Mouse (Mus musculus) natural killer cell, adult 2 months (primary cell): ENCODE data around the gene Itpripl1.

Experiments
- DNase-seq, 2 experiments: peaks; one replicate each; pipeline ENCODE4 v3.0.0; 2022; ENCODE audit warnings: low spot score in 2 of 2

The Itpripl1 gene

GRCm38 (mm10) chr2:127143158-127144063 is at the start of gene Itpripl1:
TSS of gene Itpripl1 (minus strand) at chr2:127143442.
- peak; percentile 52 to 53 for DNase-seq

- peak in 1 of 2 experiments; percentile 29 for DNase-seq
Observed at GRCm38 (mm10) chr2:127189574-127189973, 46.3 kb upstream of the Itpripl1 start.

GRCm38 (mm10) chr2:127182598-127183381 is 39.5 kb upstream of the Itpripl1 start:
- DNase-seq, result peak; percentile 67 to 79

- DNase-seq, result peak in 1 of 2 experiments; percentile 37
Observed at GRCm38 (mm10) chr2:127166261-127166660, 23.0 kb upstream of the Itpripl1 start.

GRCm38 (mm10) chr2:127165675-127166074 is 22.4 kb upstream of the Itpripl1 start:
- DNase-seq, result no peak

- no peak for DNase-seq
Observed at GRCm38 (mm10) chr2:127145699-127146098, 2.5 kb upstream of the Itpripl1 start.

- no peak for DNase-seq
Observed at GRCm38 (mm10) chr2:127142577-127143157, 575 bp downstream of the Itpripl1 start.

- DNase-seq, result no peak
Observed at GRCm38 (mm10) chr2:127142031-127142430, 1.2 kb downstream of the Itpripl1 start.

- no peak for DNase-seq
Observed at GRCm38 (mm10) chr2:127140011-127140410, 3.2 kb downstream of the Itpripl1 start.

GRCm38 (mm10) chr2:127139605-127140004 is 3.6 kb downstream of the Itpripl1 start:
- DNase-seq, result no peak

GRCm38 (mm10) chr2:127139094-127139493 is 4.1 kb downstream of the Itpripl1 start:
- no peak for DNase-seq

- no peak for DNase-seq
Observed at GRCm38 (mm10) chr2:127138449-127138848, 4.8 kb downstream of the Itpripl1 start.

- no peak for DNase-seq
Observed at GRCm38 (mm10) chr2:127137838-127138420, 5.3 kb downstream of the Itpripl1 start.

- no peak for DNase-seq
Observed at GRCm38 (mm10) chr2:127136979-127137378, 6.3 kb downstream of the Itpripl1 start.

GRCm38 (mm10) chr2:127135255-127135654 is 8.0 kb downstream of the Itpripl1 start:
- DNase-seq, result peak in 1 of 2 experiments; percentile 43

- peak; percentile 94 for DNase-seq
Observed at GRCm38 (mm10) chr2:127133621-127134461, 9.4 kb downstream of the Itpripl1 start, which contains the start of gene Ncaph. TSS of gene Ncaph (minus strand) at chr2:127133954.

GRCm38 (mm10) chr2:127131353-127131752 is 11.9 kb downstream of the Itpripl1 start:
- DNase-seq, result no peak

GRCm38 (mm10) chr2:127128926-127129325 is 14.3 kb downstream of the Itpripl1 start:
- DNase-seq, result no peak

GRCm38 (mm10) chr2:127121591-127122235 is 21.5 kb downstream of the Itpripl1 start:
- DNase-seq, result no peak

- DNase-seq, result no peak
Observed at GRCm38 (mm10) chr2:127108986-127109385, 34.3 kb downstream of the Itpripl1 start.
